Comparison of ENCODE assay signal across 19 mouse cellular contexts in the genomic region with DNA sequence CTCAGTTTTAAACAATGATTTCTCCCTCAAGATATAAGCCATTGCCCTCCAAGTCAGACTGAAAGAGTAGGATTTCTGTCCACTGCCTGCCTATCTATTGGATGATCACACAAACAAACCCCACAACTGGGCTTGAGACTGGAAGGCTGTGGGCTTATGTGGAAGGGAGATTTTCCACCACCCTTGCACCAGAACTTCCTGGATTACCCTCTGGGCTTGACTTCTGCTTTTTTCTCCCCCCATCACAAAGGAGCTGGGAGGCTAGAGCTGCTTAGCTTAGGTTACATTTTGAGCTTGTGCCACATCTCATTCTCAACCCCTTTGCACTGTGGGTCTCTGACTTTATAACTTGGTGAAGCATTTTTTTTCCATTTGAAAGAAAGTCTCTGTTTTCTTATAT.
A peak's percentile ranks its signal among the peaks of the same experiment; 100 is the strongest.
DNase-seq lines count a peak whose midpoint lies in the region; ATAC-seq lines count a peak whose summit lies in the region.
"Had no signal": no experiment of that assay in that cellular context is flagged by ENCODE, and none has a peak within 500 bp of the region (broad histone marks: within the 10 kb centered on the region; RNA-seq: fewer than 3 reads in every experiment).

No protein-coding gene starts in this region.

- DNase-seq in 416B (ENCODE audit: low read depth) (peak; percentile 90), MEL-GATA-1-ER (ENCODE audit: extremely low read depth, low read depth) (peak; percentile 13)
- no peak for DNase-seq in urinary bladder, adult 18-20 months (ENCODE audit: low spot score in 2 of 2)
- DNase-seq in cerebellum, postnatal 10 days: no peak
- DNase-seq in cerebellum, postnatal 14 days: no peak
- DNase-seq: adrenal gland, adult 8-10 months; adrenal gland, postnatal 14 days; adrenal gland, postnatal 36 days; cerebellum, adult 11 months; cerebellum, adult 18-20 months; cerebellum, adult 8-10 months; cerebellum, adult 9-11 months; cerebellum, postnatal 36 days; forebrain, postnatal 0 days had no signal

- ATAC-seq in granulocyte monocyte progenitor cell, adult 5-6 weeks (replicated peaks; ENCODE audit: poor library complexity, severe bottlenecking): peak; percentile 91
- peak; percentile 24; the same call in 1 of the 2 replicates for ATAC-seq in megakaryocyte, adult 5-6 weeks (ENCODE audit: poor library complexity, severe bottlenecking)
- ATAC-seq in cerebellum, adult (ENCODE audit: insufficient number of reproducible peaks, low FRiP score, low TSS enrichment): no peak
- ATAC-seq: forebrain, embryonic 13.5 days; forebrain, embryonic 15.5 days; forebrain, postnatal 0 days had no signal

Comparison
In these comparisons a context has a peak if more than half of its experiments do, and no peak if none do; other contexts are left out.
1. DNase-seq: peak in 416B (single experiment) and MEL-GATA-1-ER (single experiment); none in urinary bladder, adult 18-20 months (0 of 2), cerebellum, postnatal 10 days (0 of 2) and cerebellum, postnatal 14 days (0 of 2).